Comparison of ENCODE assay signal across 27 mouse cellular contexts in the genomic region with DNA sequence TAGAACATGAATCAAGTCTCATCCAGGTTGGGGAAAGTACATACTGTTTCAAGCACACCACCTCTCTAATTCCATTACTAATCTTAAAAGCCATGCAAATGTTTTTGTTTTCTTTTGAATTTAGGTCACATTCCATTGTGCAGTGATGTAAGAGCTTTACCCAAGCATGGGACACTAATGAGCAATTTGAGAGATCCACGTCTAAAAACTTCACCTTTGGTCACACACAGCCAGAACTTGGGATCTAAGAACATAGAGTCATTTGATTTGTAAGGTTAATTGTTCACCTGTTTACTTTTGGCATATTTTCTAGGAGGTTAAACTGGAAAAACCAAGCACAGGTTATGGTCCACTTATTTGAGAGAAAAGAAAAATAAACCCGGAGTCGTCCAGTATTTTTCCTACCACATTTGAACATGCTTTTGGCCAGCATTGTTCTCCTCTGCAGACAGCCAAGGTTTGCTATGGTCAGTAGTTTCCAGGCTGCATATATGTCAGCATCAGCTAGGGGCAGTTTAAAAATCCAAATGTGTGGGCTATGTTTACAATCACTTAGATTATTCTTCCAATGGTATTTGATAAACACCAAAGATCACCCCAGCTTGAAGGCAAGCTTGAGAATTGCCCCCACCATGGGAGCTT.
DNase-seq lines count a peak whose midpoint lies in the region; ATAC-seq and TF ChIP-seq lines count a peak whose summit lies in the region.
"Had no signal": no experiment of that assay in that cellular context is flagged by ENCODE, and none has a peak within 500 bp of the region (broad histone marks: within the 10 kb centered on the region; RNA-seq: fewer than 3 reads in every experiment).

No protein-coding gene starts in this region.

- H3K36me3 ChIP-seq in liver, adult 2 months (ENCODE audit: control insufficient read depth, insufficient read depth, low read length) = no peaks in the 10 kb centered on the region
- no peaks in the 10 kb centered on the region for H3K36me3 ChIP-seq in liver, embryonic 12.5 days
- H3K36me3 ChIP-seq: embryonic facial prominence, embryonic 13.5 days; heart, embryonic 12.5 days; hindbrain, embryonic 10.5 days; limb, embryonic 12.5 days; liver, embryonic 13.5 days; midbrain, embryonic 15.5 days; neural tube, embryonic 13.5 days; stomach, embryonic 15.5 days had no signal

- H3K4me1 ChIP-seq in liver, adult 2 months (ENCODE audit: control insufficient read depth, insufficient read depth, low read length) = no peaks in the 10 kb centered on the region
- no peaks in the 10 kb centered on the region for H3K4me1 ChIP-seq in liver, embryonic 12.5 days
- H3K4me1 ChIP-seq: embryonic facial prominence, embryonic 13.5 days; heart, embryonic 12.5 days; hindbrain, embryonic 10.5 days; limb, embryonic 12.5 days; liver, embryonic 13.5 days; midbrain, embryonic 15.5 days; neural tube, embryonic 13.5 days; stomach, embryonic 15.5 days had no signal

- no peak overlapping the region for H3K4me3 ChIP-seq in liver, adult 2 months (ENCODE audit: insufficient read depth, low read depth, low read length)
- H3K4me3 ChIP-seq in liver, embryonic 12.5 days = no peak overlapping the region
- H3K4me3 ChIP-seq: embryonic facial prominence, embryonic 13.5 days; erythroblast, embryonic 14.5 days; heart, embryonic 12.5 days; hindbrain, embryonic 10.5 days; limb, embryonic 12.5 days; liver, embryonic 13.5 days; midbrain, embryonic 15.5 days; neural tube, embryonic 13.5 days; stomach, embryonic 15.5 days had no signal

- TF ChIP-seq CTCF in liver, adult 2 months (IDR thresholded peaks at IDR 0.05; ENCODE audit: low read depth, low read length) = no peak

- H3K27ac ChIP-seq in liver, adult 2 months (replicated peaks; ENCODE audit: insufficient read depth, low read depth, low read length) = no peak overlapping the region
- H3K27ac ChIP-seq in liver, embryonic 12.5 days = no peak overlapping the region
- H3K27ac ChIP-seq: embryonic facial prominence, embryonic 13.5 days; hindbrain, embryonic 10.5 days; hindbrain, postnatal 0 days; limb, embryonic 12.5 days; liver, embryonic 13.5 days; macrophage; midbrain, embryonic 15.5 days; neural tube, embryonic 13.5 days; stomach, embryonic 15.5 days had no signal

- DNase-seq in liver, adult 2 months (ENCODE audit: extremely low read depth, low read depth, low spot score) = peak; percentile 61
- peak; percentile 26 for DNase-seq in fat pad, adult 2 months (ENCODE audit: extremely low read depth, low read depth, low spot score)
- peak; percentile 64 for DNase-seq in kidney, postnatal 14 days
- no peak for DNase-seq in cerebellum, adult 11-12 months
- DNase-seq in cerebellum, adult 9-10 months = no peak
- no peak for DNase-seq in urinary bladder, postnatal 14 days (ENCODE audit: low spot score)
- DNase-seq: adrenal gland, adult 2 months; cerebellum, adult 18-20 months; cerebellum, postnatal 36 days; embryo, embryonic 11 days; heart, postnatal 10 days; liver, embryonic 13.5 days; lung, embryonic 14.5 days; thymus, adult 2 months had no signal

- 60% methylated on average over 3 of the region's 3 CpGs for WGBS in liver, adult 2 months
- WGBS in liver, embryonic 12.5 days (ENCODE audit: insufficient replicate concordance) = 72% methylated on average over 3 of the region's 3 CpGs

- no peaks in the 10 kb centered on the region for H3K27me3 ChIP-seq in liver, adult 2 months (ENCODE audit: control insufficient read depth, insufficient read depth, low read length)
- no peaks in the 10 kb centered on the region for H3K27me3 ChIP-seq in liver, embryonic 12.5 days (replicated peaks)
- H3K27me3 ChIP-seq: embryonic facial prominence, embryonic 13.5 days; heart, embryonic 12.5 days; limb, embryonic 12.5 days; liver, embryonic 13.5 days; midbrain, embryonic 15.5 days; neural tube, embryonic 13.5 days; stomach, embryonic 15.5 days had no signal

- H3K79me2 ChIP-seq in liver, adult 2 months (ENCODE audit: control insufficient read depth, insufficient read depth, low read length) = no peaks in the 10 kb centered on the region

- no peak for ATAC-seq in liver, embryonic 12.5 days
- ATAC-seq: forebrain, embryonic 14.5 days; hindbrain, postnatal 0 days; intestine, embryonic 16.5 days; midbrain, embryonic 15.5 days had no signal

- no peak overlapping the region for H3K9ac ChIP-seq in liver, adult 2 months (ENCODE audit: low read depth, low read length)
- no peak overlapping the region for H3K9ac ChIP-seq in liver, embryonic 12.5 days
- H3K9ac ChIP-seq: embryonic facial prominence, embryonic 13.5 days; heart, embryonic 12.5 days; limb, embryonic 12.5 days; liver, embryonic 13.5 days; lung, embryonic 14.5 days; midbrain, embryonic 15.5 days; neural tube, embryonic 13.5 days; stomach, embryonic 15.5 days had no signal

- no peak overlapping the region for H3K4me2 ChIP-seq in liver, embryonic 12.5 days
- H3K4me2 ChIP-seq: embryonic facial prominence, embryonic 13.5 days; heart, embryonic 12.5 days; limb, embryonic 12.5 days; liver, embryonic 13.5 days; lung, embryonic 14.5 days; midbrain, embryonic 15.5 days; neural tube, embryonic 13.5 days; stomach, embryonic 15.5 days had no signal

- no peak for TF ChIP-seq POLR2A in liver, adult 2 months (IDR thresholded peaks at IDR 0.05; ENCODE audit: extremely low read depth, insufficient read depth, low read length)

- no peaks in the 10 kb centered on the region for H3K9me3 ChIP-seq in liver, embryonic 12.5 days (replicated peaks)
- H3K9me3 ChIP-seq: embryonic facial prominence, embryonic 13.5 days; heart, embryonic 12.5 days; hindbrain, embryonic 10.5 days; limb, embryonic 12.5 days; liver, embryonic 13.5 days; midbrain, embryonic 15.5 days; neural tube, embryonic 13.5 days; stomach, embryonic 15.5 days had no signal

Comparison
In these comparisons a context has a peak if more than half of its experiments do, and no peak if none do; other contexts are left out.
1. DNase-seq: peak in liver, adult 2 months (single experiment), fat pad, adult 2 months (single experiment) and kidney, postnatal 14 days (single experiment); none in cerebellum, adult 11-12 months (single experiment), cerebellum, adult 9-10 months (single experiment) and urinary bladder, postnatal 14 days (single experiment).